Mouse (Mus musculus) kidney, embryonic 16.5 days (tissue): ENCODE measurements around the gene N4bp1. TPM values are rescaled to one million over a fixed set of nuclear protein-coding genes. Genes with fewer than 3 reads are reported as not detected.
A peak's percentile ranks its signal among the peaks of the same experiment; 100 is the strongest.

Experiments
- ATAC-seq: fragments of 200-750 bp; cut with Nextera tagmentation; 2 replicates; pipeline ENCODE4 v1.8.0; 2017; ENCODE audit warnings: moderate TSS enrichment; ENCODE audit not compliant: low FRiP score, low TSS enrichment
- H3K27ac ChIP-seq: fragments of 300-500 bp; sonication (generic); 2 replicates; pipeline ENCODE4 v1.5.1; 2014; ENCODE audit warnings: low read length
- H3K27me3 ChIP-seq: fragments of 300-500 bp; sonication (generic); 2 replicates; pipeline ENCODE4 v1.6.1; 2014; ENCODE audit warnings: low read length, control low read depth, mixed read lengths; ENCODE audit not compliant: insufficient read depth
- H3K36me3 ChIP-seq: fragments of 300-500 bp; sonication (generic); 2 replicates; pipeline ENCODE4 v1.6.1; 2014; ENCODE audit warnings: low read length, control low read depth, mixed read lengths; ENCODE audit not compliant: insufficient read depth
- H3K4me1 ChIP-seq: fragments of 300-500 bp; sonication (generic); 2 replicates; pipeline ENCODE4 v1.6.1; 2014; ENCODE audit warnings: low read length, control low read depth, mixed read lengths; ENCODE audit not compliant: insufficient read depth
- H3K4me2 ChIP-seq: fragments of 300-500 bp; sonication (generic); replicated peaks from 2 replicates; pipeline ENCODE4 v1.6.1; 2014; ENCODE audit warnings: low read depth, low read length
- H3K4me3 ChIP-seq: fragments of 300-500 bp; sonication (generic); 2 replicates; pipeline ENCODE4 v1.5.1; 2014; ENCODE audit warnings: mild to moderate bottlenecking, low read length
- H3K9ac ChIP-seq: fragments of 300-500 bp; sonication (generic); replicated peaks from 2 replicates; pipeline ENCODE4 v1.6.1; 2014; ENCODE audit warnings: low read length
- H3K9me3 ChIP-seq: fragments of 300-500 bp; sonication (generic); 2 replicates; pipeline ENCODE4 v1.6.1; 2016; ENCODE audit warnings: low read length, control low read depth
- WGBS: fragments of 180-500 bp; shearing (Covaris S2); extraction: QIAGEN DNeasy Blood & Tissue Kit; methylation state at CpG from one replicate; pipeline ENCODE4 v1.1.7; 2014; 5-methylcytosine and 5-hydroxymethylcytosine counted together
- polyA plus RNA-seq: library from polyadenylated mRNA; unstranded; fragments of >200 nt; fragmentation: Nextera tagmentation; extraction: Ambion mirVana; gene quantifications from 2 replicates; pipeline ENCODE4 v1.2.1, GENCODE M21; 2015

N4bp1 gene
- 8.1 and 8.3 TPM in 2 replicates for polyA plus RNA-seq

- peak within 1 kb of the TSS; percentile 90 for H3K27ac ChIP-seq
- under 1% methylated on average over 92 of the region's 119 CpGs for WGBS
- no peaks in the 10 kb centered on the region for H3K27me3 ChIP-seq
- H3K4me3 ChIP-seq: peak within 1 kb of the TSS; percentile 94
- H3K9me3 ChIP-seq: no peaks in the 10 kb centered on the region
- H3K4me2 ChIP-seq: peak within 1 kb of the TSS; percentile 68
- ATAC-seq: peak; percentile 94
- H3K4me1 ChIP-seq: peaks cover 28% of the 10 kb centered on the region
- H3K9ac ChIP-seq: peak within 1 kb of the TSS; percentile 92
- H3K36me3 ChIP-seq: peaks cover 3% of the 10 kb centered on the region; the same call in 1 of the 2 replicates
Measured at GRCm38 (mm10) chr8:86884489-86885463, at the start of gene N4bp1. Gene N4bp1 (minus strand): TSS chr8:86885258.

GRCm38 (mm10) chr8:86934841-86935240 is 49.8 kb upstream of the N4bp1 start:
- peaks cover 3% of the 10 kb centered on the region; the same call in 1 of the 2 replicates for H3K9me3 ChIP-seq
- ATAC-seq: no peak
- 69% methylated on average over 5 of the region's 5 CpGs for WGBS
- H3K4me3 ChIP-seq: no peak overlapping the region
- no peak overlapping the region for H3K27ac ChIP-seq
- H3K4me1 ChIP-seq: no peaks in the 10 kb centered on the region
- H3K9ac ChIP-seq: no peak overlapping the region
- H3K27me3 ChIP-seq: no peaks in the 10 kb centered on the region
- no peaks in the 10 kb centered on the region for H3K36me3 ChIP-seq
- no peak overlapping the region for H3K4me2 ChIP-seq

GRCm38 (mm10) chr8:86934393-86934792 is 49.3 kb upstream of the N4bp1 start:
- no peaks in the 10 kb centered on the region for H3K4me1 ChIP-seq
- H3K9me3 ChIP-seq: peaks cover 3% of the 10 kb centered on the region; the same call in 1 of the 2 replicates
- no peak overlapping the region for H3K4me2 ChIP-seq
- no peaks in the 10 kb centered on the region for H3K36me3 ChIP-seq
- H3K9ac ChIP-seq: no peak overlapping the region
- no peaks in the 10 kb centered on the region for H3K27me3 ChIP-seq
- no peak overlapping the region for H3K27ac ChIP-seq
- 54% methylated on average over 13 of the region's 13 CpGs for WGBS
- no peak for ATAC-seq
- no peak overlapping the region for H3K4me3 ChIP-seq

GRCm38 (mm10) chr8:86933898-86934297 is 48.8 kb upstream of the N4bp1 start:
- Histone ChIP-seq H3K27ac (no peak overlapping the region), H3K4me1 (no peaks in the 10 kb centered on the region), H3K4me3 (no peak overlapping the region), H3K9me3 (peaks cover 3% of the 10 kb centered on the region; the same call in 1 of the 2 replicates), H3K36me3 (no peaks in the 10 kb centered on the region), H3K27me3 (no peaks in the 10 kb centered on the region), H3K4me2 (no peak overlapping the region), H3K9ac (no peak overlapping the region)
- ATAC-seq: no peak
- 9% methylated on average over 9 of the region's 9 CpGs for WGBS

- Histone ChIP-seq H3K36me3 (no peaks in the 10 kb centered on the region), H3K9ac (no peak overlapping the region), H3K27me3 (no peaks in the 10 kb centered on the region), H3K9me3 (peaks cover 3% of the 10 kb centered on the region; the same call in 1 of the 2 replicates), H3K27ac (no peak overlapping the region), H3K4me2 (no peak overlapping the region), H3K4me3 (no peak overlapping the region), H3K4me1 (no peaks in the 10 kb centered on the region)
- WGBS: 65% methylated on average over 8 of the region's 8 CpGs
- ATAC-seq: no peak
Measured at GRCm38 (mm10) chr8:86926237-86926636, 41.2 kb upstream of the N4bp1 start.

GRCm38 (mm10) chr8:86923219-86923835 is 38.3 kb upstream of the N4bp1 start:
- Histone ChIP-seq H3K4me2 (no peak overlapping the region), H3K27ac (no peak overlapping the region), H3K9me3 (no peaks in the 10 kb centered on the region), H3K4me3 (no peak overlapping the region), H3K27me3 (no peaks in the 10 kb centered on the region), H3K9ac (no peak overlapping the region), H3K36me3 (no peaks in the 10 kb centered on the region), H3K4me1 (0 out of 2 replicates have a peak, but pooled peaks cover 4% of the 10 kb centered on the region)
- whole genome bisulfite sequencing: 80% methylated on average over 5 of the region's 5 CpGs
- no peak for ATAC-seq

GRCm38 (mm10) chr8:86922673-86923072 is 37.6 kb upstream of the N4bp1 start:
- H3K27ac ChIP-seq: no peak overlapping the region
- no peak overlapping the region for H3K4me3 ChIP-seq
- ATAC-seq: no peak
- no peaks in the 10 kb centered on the region for H3K9me3 ChIP-seq
- H3K36me3 ChIP-seq: no peaks in the 10 kb centered on the region
- H3K4me2 ChIP-seq: no peak overlapping the region
- no peak overlapping the region for H3K9ac ChIP-seq
- 0 out of 2 replicates have a peak, but pooled peaks cover 4% of the 10 kb centered on the region for H3K4me1 ChIP-seq
- WGBS: 75% methylated on average over 1 of the region's 1 CpGs
- no peaks in the 10 kb centered on the region for H3K27me3 ChIP-seq

GRCm38 (mm10) chr8:86922141-86922540 is 37.1 kb upstream of the N4bp1 start:
- Histone ChIP-seq H3K4me2 (no peak overlapping the region), H3K4me1 (0 out of 2 replicates have a peak, but pooled peaks cover 4% of the 10 kb centered on the region), H3K27ac (no peak overlapping the region), H3K27me3 (no peaks in the 10 kb centered on the region), H3K9ac (no peak overlapping the region), H3K36me3 (no peaks in the 10 kb centered on the region), H3K4me3 (no peak overlapping the region), H3K9me3 (no peaks in the 10 kb centered on the region)
- WGBS: 72% methylated on average over 5 of the region's 5 CpGs
- ATAC-seq: no peak

- Histone ChIP-seq H3K9me3 (no peaks in the 10 kb centered on the region), H3K4me3 (no peak overlapping the region), H3K27ac (no peak overlapping the region), H3K9ac (no peak overlapping the region), H3K36me3 (no peaks in the 10 kb centered on the region), H3K4me1 (0 out of 2 replicates have a peak, but pooled peaks cover 4% of the 10 kb centered on the region), H3K4me2 (no peak overlapping the region), H3K27me3 (no peaks in the 10 kb centered on the region)
- ATAC-seq: no peak
- 74% methylated on average over 5 of the region's 5 CpGs for WGBS
Measured at GRCm38 (mm10) chr8:86920996-86921395, 35.9 kb upstream of the N4bp1 start.
